Mouse (Mus musculus) C2C12 (cell line): ENCODE results near the gene Dll3. TPM values are rescaled to one million over a fixed set of nuclear protein-coding genes. Genes with fewer than 3 reads are reported as not detected.
"Not testable (repeated sequence)": the region's sequence is repeated elsewhere in the genome, so short reads cannot be mapped to it uniquely, and the experiment has no call there.

Experiments used
- H3K27me3 ChIP-seq: one replicate; pipeline ENCODE4 v1.6.1; 2011; ENCODE audit not compliant: control insufficient read depth, insufficient read depth, insufficient read length
- H3K36me3 ChIP-seq: one replicate; pipeline ENCODE4 v1.6.1; 2011; ENCODE audit not compliant: control insufficient read depth, insufficient read depth
- H3K4me3 ChIP-seq: one replicate; pipeline ENCODE4 v1.5.1; 2011; ENCODE audit warnings: mild to moderate bottlenecking, control low read depth; ENCODE audit not compliant: poor library complexity, insufficient read depth, severe bottlenecking
- H3K79me2 ChIP-seq: one replicate; pipeline ENCODE4 v1.6.1; 2011; ENCODE audit not compliant: control insufficient read depth, insufficient read depth
- H3K79me3 ChIP-seq: one replicate; pipeline ENCODE4 v1.6.1; 2011; ENCODE audit warnings: low read depth, control low read depth
- H3ac ChIP-seq: one replicate; pipeline ENCODE3; 2011; ENCODE audit warnings: low read depth; ENCODE audit not compliant: control insufficient read depth, insufficient read length
- CEBPB ChIP-seq: IDR thresholded peaks from one replicate; pipeline ENCODE4 v1.6.1; 2011; ENCODE audit warnings: low read depth, mild to moderate bottlenecking, control low read depth, moderate library complexity
- CTCF ChIP-seq: IDR thresholded peaks from one replicate; pipeline ENCODE4 v1.5.1; 2011; ENCODE audit not compliant: control insufficient read depth, insufficient read depth, insufficient read length
- FOSL1 ChIP-seq: IDR thresholded peaks from one replicate; pipeline ENCODE4 v1.8.0; 2011; ENCODE audit warnings: mild to moderate bottlenecking, low read length; ENCODE audit not compliant: poor library complexity, insufficient read depth, severe bottlenecking
- MAX ChIP-seq: IDR thresholded peaks from one replicate; pipeline ENCODE4 v1.6.1; 2011; ENCODE audit warnings: mild to moderate bottlenecking, control low read depth
- MYOD1 ChIP-seq: IDR thresholded peaks from one replicate; pipeline ENCODE4 v1.6.1; 2011; ENCODE audit warnings: low read depth; ENCODE audit not compliant: control insufficient read depth, insufficient read length
- MYOG ChIP-seq: IDR thresholded peaks from one replicate; pipeline ENCODE4 v1.6.1; 2011; ENCODE audit not compliant: control insufficient read depth, insufficient read length; ENCODE audit errors: extremely low read depth
- USF1 ChIP-seq: IDR thresholded peaks from one replicate; pipeline ENCODE4 v1.6.1; 2011; ENCODE audit warnings: low read depth, mild to moderate bottlenecking, control low read depth, moderate library complexity
- polyA plus RNA-seq: library from polyadenylated mRNA; unstranded; fragments of >200 nt; fragmentation: generic; extraction: Trizol; gene quantifications from one replicate; pipeline ENCODE4 v1.2.1, GENCODE M21; 2012; ENCODE audit warnings: missing spikeins

Gene Dll3
- polyA plus RNA-seq, 1 experiment: 0.06 TPM

DNA sequence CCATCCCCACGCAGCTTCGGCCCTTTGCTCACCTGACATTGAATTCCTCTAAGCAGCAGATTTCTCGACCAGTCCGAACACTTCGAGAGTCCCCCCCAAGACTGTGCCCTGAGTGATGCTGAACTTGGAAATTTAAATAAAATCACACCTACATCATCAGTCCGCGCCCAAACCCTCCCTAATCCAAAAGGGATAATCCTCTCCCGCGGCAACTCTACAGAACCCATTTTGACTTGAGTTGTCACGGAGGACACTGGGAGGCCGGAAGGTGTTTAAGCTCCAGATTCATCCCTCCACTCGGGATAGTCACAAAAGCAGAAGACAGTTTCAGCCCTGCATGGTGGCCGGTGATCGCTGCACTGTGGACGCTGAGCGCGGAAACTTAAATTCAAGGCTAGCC, 50.1 kb downstream of the Dll3 start:
- TF ChIP-seq CTCF: no peak
- TF ChIP-seq CEBPB: no peak
- TF ChIP-seq MYOG: no peak
- TF ChIP-seq USF1: no peak
- TF ChIP-seq FOSL1: no peak
- TF ChIP-seq MAX: no peak
- no peak for TF ChIP-seq MYOD1
- no peaks in the 10 kb centered on the region for H3K79me3 ChIP-seq
- no peaks in the 10 kb centered on the region for H3K79me2 ChIP-seq
- H3K4me3 ChIP-seq: no peak overlapping the region
- no peak overlapping the region for H3ac ChIP-seq
- no peaks in the 10 kb centered on the region for H3K36me3 ChIP-seq
- H3K27me3 ChIP-seq: no peaks in the 10 kb centered on the region

DNA sequence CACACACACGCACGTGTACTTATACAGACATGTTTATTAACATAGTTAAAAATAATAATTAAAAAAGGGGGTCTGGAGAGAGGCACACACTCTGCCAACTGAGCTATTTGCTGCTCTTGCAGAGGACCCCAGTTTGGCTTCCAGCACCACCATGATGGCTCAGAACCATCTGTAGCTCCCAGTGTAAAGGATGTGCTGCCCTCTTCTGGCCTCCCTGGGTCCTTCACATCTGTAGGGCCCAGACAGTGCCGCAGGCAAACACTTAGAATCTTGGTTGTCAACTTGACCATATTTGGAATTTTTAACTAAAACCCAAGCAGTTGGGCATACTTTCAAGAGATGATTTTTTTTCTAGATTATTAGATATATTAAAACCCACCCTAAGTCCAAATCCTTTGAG, 53.1 kb downstream of the Dll3 start:
- no peaks in the 10 kb centered on the region for H3K79me2 ChIP-seq
- no peaks in the 10 kb centered on the region for H3K36me3 ChIP-seq
- TF ChIP-seq FOSL1 (no peak), USF1 (no peak), MAX (no peak), CTCF (no peak), MYOD1 (no peak), MYOG (no peak), CEBPB (no peak)
- no peak overlapping the region for H3K4me3 ChIP-seq
- H3ac ChIP-seq: no peak overlapping the region
- H3K27me3 ChIP-seq: no peaks in the 10 kb centered on the region
- H3K79me3 ChIP-seq: no peaks in the 10 kb centered on the region

DNA sequence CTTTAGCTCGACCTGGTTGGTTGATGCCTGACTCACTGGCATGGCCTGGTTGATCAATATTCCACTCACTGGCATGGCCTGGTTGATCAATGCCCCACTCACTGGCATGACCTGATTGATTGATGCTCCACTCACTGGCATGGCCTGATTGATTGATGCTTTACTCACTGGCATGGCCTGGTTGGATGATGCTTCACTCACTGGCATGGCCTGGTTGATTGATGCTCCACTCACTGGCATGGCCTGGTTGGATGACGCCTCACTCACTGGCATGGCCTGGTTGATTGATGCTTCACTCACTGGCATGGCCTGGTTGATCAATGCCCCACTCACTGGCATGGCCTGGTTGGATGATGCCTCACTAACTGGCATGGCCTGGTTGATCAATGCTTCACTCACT, 58.1 kb downstream of the Dll3 start:
- not testable (repeated sequence) for H3K79me3 ChIP-seq, H3K36me3 ChIP-seq

More for the DNA sequence above, 58.1 kb downstream of the Dll3 start:
- H3K4me3 ChIP-seq, H3ac ChIP-seq, H3K79me2 ChIP-seq, H3K27me3 ChIP-seq: not testable (repeated sequence)

Other genes starting within 250 kb of the Dll3 start
- gene Fcgbp, start 231.0 kb downstream of the Dll3 start, polyA plus RNA-seq: not detected
- gene 9530053A07Rik, start 172.8 kb downstream of the Dll3 start, polyA plus RNA-seq: 0.62 TPM
- 410 TPM for gene Fbl, start 132.5 kb downstream of the Dll3 start, polyA plus RNA-seq
- gene Dyrk1b, start 122.8 kb downstream of the Dll3 start, polyA plus RNA-seq: 5.3 TPM
- gene Eid2, start 34.4 kb downstream of the Dll3 start, polyA plus RNA-seq: 6.9 TPM
- gene Eid2b, start 24.5 kb downstream of the Dll3 start, polyA plus RNA-seq: 4.3 TPM
- not detected for gene Selenov, start 11.1 kb downstream of the Dll3 start, polyA plus RNA-seq
- gene Timm50, start 9.8 kb upstream of the Dll3 start, polyA plus RNA-seq: 130 TPM
- gene Supt5, start 36.5 kb upstream of the Dll3 start, polyA plus RNA-seq: 82.4 TPM
- 6,019 TPM for gene Rps16, start 48.4 kb upstream of the Dll3 start, polyA plus RNA-seq
- gene Plekhg2, start 70.4 kb upstream of the Dll3 start, polyA plus RNA-seq: 29.0 TPM
- gene Zfp36, start 78.0 kb upstream of the Dll3 start, polyA plus RNA-seq: 11.2 TPM
- gene Med29, start 90.5 kb upstream of the Dll3 start, polyA plus RNA-seq: 55.6 TPM
- gene Paf1, start 90.7 kb upstream of the Dll3 start, polyA plus RNA-seq: 44.3 TPM
- gene Gmfg, start 135.2 kb upstream of the Dll3 start, polyA plus RNA-seq: not detected
- gene Lrfn1, start 149.7 kb upstream of the Dll3 start, polyA plus RNA-seq: not detected
- gene Ifnl2, start 208.2 kb upstream of the Dll3 start, polyA plus RNA-seq: not detected
- gene Ifnl3, start 220.6 kb upstream of the Dll3 start, polyA plus RNA-seq: not detected
- gene Sycn, start 238.6 kb upstream of the Dll3 start, polyA plus RNA-seq: not detected
- gene Nccrp1, start 245.0 kb upstream of the Dll3 start, polyA plus RNA-seq: not detected